Mouse (Mus musculus) MEL (cell line): ENCODE data around the gene Fcho1.

Source experiments
- POLR2A ChIP-seq, 2 experiments: IDR thresholded peaks; 2 replicates each; pipeline ENCODE4 v1.6.1; 2011 to 2012; ENCODE audit warnings: low read length in 2 of 2, mild to moderate bottlenecking in 2 of 2, control low read depth in 1 of 2, improper control_type of control experiment in 1 of 2, low read depth in 1 of 2, moderate library complexity in 1 of 2; ENCODE audit not compliant: control insufficient read depth in 1 of 2, insufficient read depth in 1 of 2, poor library complexity in 1 of 2
- RCOR1 ChIP-seq: IDR thresholded peaks from 2 replicates; pipeline ENCODE4 v1.6.1; 2012; ENCODE audit warnings: low read depth, mild to moderate bottlenecking, inconsistent platforms, low read length, improper control_type of control experiment
- ZKSCAN1 ChIP-seq: IDR thresholded peaks from 2 replicates; pipeline ENCODE4 v1.6.1; 2012; ENCODE audit warnings: low read depth, mild to moderate bottlenecking, inconsistent platforms, low read length, improper control_type of control experiment, moderate library complexity

GRCm38 (mm10) chr8:71677555-71677954 lies 48.0 kb downstream of the Fcho1 start:
- no peak for TF ChIP-seq POLR2A (IDR thresholded peaks at IDR 0.05; ENCODE audit: control insufficient read depth in 1 of 2, insufficient read depth in 1 of 2, low read depth in 1 of 2, low read length in 2 of 2, poor library complexity in 1 of 2)
- TF ChIP-seq ZKSCAN1: no peak
- no peak for TF ChIP-seq RCOR1
